15 mouse cellular contexts compared by ENCODE assay signal in the genomic region with DNA sequence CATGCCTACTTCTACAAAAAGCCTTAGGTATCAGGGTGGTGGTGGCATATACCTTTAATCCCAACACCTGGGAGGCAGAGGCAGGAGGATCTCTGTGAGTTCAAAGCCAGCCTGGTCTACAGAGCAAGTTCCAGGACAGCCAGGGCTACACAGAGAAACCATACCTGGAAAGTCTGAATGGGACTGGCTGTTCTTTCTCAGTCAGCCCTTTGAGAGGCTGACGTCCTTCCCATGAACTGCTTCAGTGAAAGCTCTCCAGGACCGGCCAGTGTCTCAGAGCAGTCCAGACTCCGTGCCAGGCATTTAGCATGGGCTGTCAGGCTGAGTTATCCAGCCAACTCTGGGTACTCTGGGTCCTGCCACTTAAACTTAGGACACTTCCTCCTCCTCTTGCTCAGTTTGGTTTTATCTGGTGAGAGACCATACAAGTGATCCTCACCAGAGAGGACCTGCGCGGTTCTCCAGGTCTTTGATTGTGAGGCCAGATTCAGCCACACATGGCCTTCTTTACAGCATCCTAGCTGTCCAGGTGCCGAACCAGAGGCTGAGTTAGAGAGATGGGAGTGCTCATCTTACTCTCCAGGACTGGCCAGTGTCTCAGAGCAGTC. TPM values are rescaled to one million over a fixed set of nuclear protein-coding genes. Genes with fewer than 3 reads are reported as not detected.
DNase-seq lines count a peak whose midpoint lies in the region; ATAC-seq and TF ChIP-seq lines count a peak whose summit lies in the region.
"Had no signal": no experiment of that assay in that cellular context is flagged by ENCODE, and none has a peak within 500 bp of the region (broad histone marks: within the 10 kb centered on the region; RNA-seq: fewer than 3 reads in every experiment).

No protein-coding gene starts in this region.

- no peaks in the 10 kb centered on the region for H3K36me3 ChIP-seq in kidney, embryonic 15.5 days
- H3K36me3 ChIP-seq in stomach, embryonic 14.5 days (ENCODE audit: control insufficient read depth, insufficient read depth, low read length), result no peaks in the 10 kb centered on the region
- no peaks in the 10 kb centered on the region for H3K36me3 ChIP-seq in stomach, postnatal 0 days (ENCODE audit: control insufficient read depth, insufficient read depth, low read length)
- H3K36me3 ChIP-seq in stomach, embryonic 15.5 days, result no peaks in the 10 kb centered on the region
- H3K36me3 ChIP-seq: liver, embryonic 15.5 days; midbrain, embryonic 12.5 days; neural tube, embryonic 12.5 days had no signal

- no peaks in the 10 kb centered on the region for H3K9me3 ChIP-seq in kidney, embryonic 15.5 days (replicated peaks)
- no peaks in the 10 kb centered on the region for H3K9me3 ChIP-seq in stomach, embryonic 14.5 days (ENCODE audit: control insufficient read depth, low read depth, low read length)
- H3K9me3 ChIP-seq in stomach, postnatal 0 days (ENCODE audit: control insufficient read depth, low read length), result no peaks in the 10 kb centered on the region
- no peaks in the 10 kb centered on the region for H3K9me3 ChIP-seq in stomach, embryonic 15.5 days
- H3K9me3 ChIP-seq: liver, embryonic 15.5 days; neural tube, embryonic 12.5 days had no signal

- WGBS in kidney, embryonic 15.5 days, result 76% methylated on average over 6 of the region's 6 CpGs
- WGBS in stomach, embryonic 14.5 days, result 82% methylated on average over 6 of the region's 6 CpGs
- WGBS in stomach, postnatal 0 days, result 77% methylated on average over 6 of the region's 6 CpGs
- 65% methylated on average over 6 of the region's 6 CpGs for WGBS in stomach, embryonic 15.5 days

- peaks cover 53% of the 10 kb centered on the region for H3K4me1 ChIP-seq in kidney, embryonic 15.5 days
- H3K4me1 ChIP-seq in stomach, embryonic 14.5 days (ENCODE audit: control insufficient read depth, insufficient read depth, low read length), result peaks cover 26% of the 10 kb centered on the region; the same call in 1 of the 2 replicates
- H3K4me1 ChIP-seq in stomach, postnatal 0 days (replicated peaks; ENCODE audit: control insufficient read depth, insufficient read depth), result no peaks in the 10 kb centered on the region
- no peaks in the 10 kb centered on the region for H3K4me1 ChIP-seq in cortical plate, adult 2 months (ENCODE audit: control insufficient read depth, insufficient read depth, low read length)
- H3K4me1 ChIP-seq in stomach, embryonic 15.5 days, result peaks cover 16% of the 10 kb centered on the region
- H3K4me1 ChIP-seq: neural tube, embryonic 12.5 days had no signal

- no peak overlapping the region for H3K9ac ChIP-seq in kidney, embryonic 15.5 days
- H3K9ac ChIP-seq in stomach, embryonic 14.5 days (replicated peaks; ENCODE audit: low read depth, low read length), result no peak overlapping the region
- H3K9ac ChIP-seq in stomach, postnatal 0 days (ENCODE audit: low read length), result no peak overlapping the region
- no peak overlapping the region for H3K9ac ChIP-seq in stomach, embryonic 15.5 days
- H3K9ac ChIP-seq: liver, embryonic 15.5 days; midbrain, embryonic 12.5 days; neural tube, embryonic 12.5 days had no signal

- no peaks in the 10 kb centered on the region for H3K27me3 ChIP-seq in kidney, embryonic 15.5 days
- no peaks in the 10 kb centered on the region for H3K27me3 ChIP-seq in stomach, embryonic 14.5 days (ENCODE audit: control insufficient read depth, insufficient read depth, low read length)
- no peaks in the 10 kb centered on the region for H3K27me3 ChIP-seq in stomach, postnatal 0 days (ENCODE audit: control insufficient read depth, insufficient read depth, low read length)
- no peaks in the 10 kb centered on the region for H3K27me3 ChIP-seq in stomach, embryonic 15.5 days (replicated peaks)
- H3K27me3 ChIP-seq: midbrain, embryonic 12.5 days; neural tube, embryonic 12.5 days had no signal

- no peak overlapping the region for H3K4me3 ChIP-seq in kidney, embryonic 15.5 days (replicated peaks)
- no peak overlapping the region for H3K4me3 ChIP-seq in stomach, embryonic 14.5 days (ENCODE audit: low read depth, low read length)
- no peak overlapping the region for H3K4me3 ChIP-seq in stomach, postnatal 0 days (ENCODE audit: low read depth, low read length)
- no peak overlapping the region for H3K4me3 ChIP-seq in cortical plate, adult 2 months (ENCODE audit: insufficient read depth, low read length)
- H3K4me3 ChIP-seq in stomach, embryonic 15.5 days (replicated peaks), result no peak overlapping the region
- H3K4me3 ChIP-seq: erythroblast, embryonic 14.5 days; liver, embryonic 15.5 days; midbrain, embryonic 12.5 days; neural tube, embryonic 12.5 days had no signal

- no peak for TF ChIP-seq CTCF in stomach, postnatal 0 days (IDR thresholded peaks at IDR 0.05; ENCODE audit: low read depth)
- no peak for TF ChIP-seq CTCF in cortical plate, adult 2 months (IDR thresholded peaks at IDR 0.05; ENCODE audit: extremely low read depth, insufficient read depth, low read length)

- no peak overlapping the region for H3K4me2 ChIP-seq in kidney, embryonic 15.5 days
- H3K4me2 ChIP-seq in stomach, embryonic 14.5 days (replicated peaks; ENCODE audit: low read depth, low read length), result no peak overlapping the region
- no peak overlapping the region for H3K4me2 ChIP-seq in stomach, postnatal 0 days (replicated peaks; ENCODE audit: low read depth)
- H3K4me2 ChIP-seq in stomach, embryonic 15.5 days, result no peak overlapping the region
- H3K4me2 ChIP-seq: liver, embryonic 15.5 days; midbrain, embryonic 12.5 days; neural tube, embryonic 12.5 days had no signal

- no peak for TF ChIP-seq EP300 in stomach, postnatal 0 days (optimal IDR thresholded peaks at IDR 0.05)

- peak overlapping the region; percentile 81 for H3K27ac ChIP-seq in kidney, embryonic 15.5 days
- H3K27ac ChIP-seq in stomach, embryonic 14.5 days (ENCODE audit: low read length), result peak overlapping the region; percentile 61; the same call in 1 of the 2 replicates
- H3K27ac ChIP-seq in stomach, postnatal 0 days (replicated peaks), result no peak overlapping the region; the same call in 1 of the 2 replicates
- H3K27ac ChIP-seq in cortical plate, adult 2 months (ENCODE audit: insufficient read depth, low read length), result 0 out of 2 replicates have a peak overlapping the region, but pooled peaks have one; percentile 45
- H3K27ac ChIP-seq in stomach, embryonic 15.5 days, result peak overlapping the region; percentile 42; the same call in 1 of the 2 replicates
- H3K27ac ChIP-seq: midbrain, embryonic 12.5 days; neural tube, embryonic 12.5 days had no signal

- no peak for TF ChIP-seq POLR2A in cortical plate, adult 2 months (IDR thresholded peaks at IDR 0.05; ENCODE audit: extremely low read depth, insufficient read depth, low read length)

- ATAC-seq in kidney, embryonic 15.5 days (replicated peaks; ENCODE audit: low FRiP score), result no peak
- 0 out of 2 replicates have a peak, but pooled peaks have one; percentile 3 for ATAC-seq in stomach, embryonic 14.5 days (ENCODE audit: insufficient number of reproducible peaks, insufficient read depth, low FRiP score, low read depth)
- no peak for ATAC-seq in stomach, postnatal 0 days (ENCODE audit: low FRiP score, low TSS enrichment)
- ATAC-seq in stomach, embryonic 15.5 days (ENCODE audit: insufficient read depth, low FRiP score, low read depth), result no peak
- ATAC-seq: inflammation-experienced regulatory T-cells, adult 6 months had no signal

- no peak for DNase-seq in kidney, postnatal 36 days
- no peak for DNase-seq in stomach, postnatal 0 days (ENCODE audit: low spot score)
- DNase-seq in adrenal gland, adult 18-20 months (ENCODE audit: low spot score in 2 of 2), result no peak
- DNase-seq in adrenal gland, postnatal 36 days, result no peak
- DNase-seq: adrenal gland, postnatal 25 days; cerebellum, adult 11-12 months had no signal

RNA-seq across cellular contexts. Expression of a gene that starts 27.1 kb away (rescaled TPM):
- 18.1 and 19.9 TPM in 2 replicates for polyA plus RNA-seq in kidney, embryonic 15.5 days (2015; fragmentation: Nextera tagmentation; extraction: Ambion mirVana)
- 20.1 and 25.0 TPM in 2 replicates for polyA plus RNA-seq in stomach, embryonic 14.5 days (2014; fragmentation: Nextera tagmentation; extraction: Ambion mirVana)
- 2.4 TPM in 2 replicates for polyA plus RNA-seq in stomach, postnatal 0 days (2015; fragmentation: Nextera tagmentation; extraction: Ambion mirVana)
- 0.13 and 0.23 TPM in 2 replicates for polyA plus RNA-seq in cortical plate, adult 2 months (2012; rRNA removed)
- polyA plus RNA-seq in stomach, embryonic 15.5 days (2015; fragmentation: Nextera tagmentation; extraction: Ambion mirVana), result 9.5 and 11.6 TPM in 2 replicates
- total RNA-seq in adrenal gland, adult 18-20 months (2021), result under 1 TPM; 0.27 to 0.54 TPM
- under 1 TPM; 0.36 to 0.40 TPM for total RNA-seq in adrenal gland, postnatal 36 days (2021)
- polyA plus RNA-seq: erythroblast, embryonic 14.5 days had no signal

RNA-seq across cellular contexts. Expression of a gene that starts 36.0 kb away (rescaled TPM):
- 75.0 and 80.1 TPM in 2 replicates for polyA plus RNA-seq in kidney, embryonic 15.5 days (2015; fragmentation: Nextera tagmentation; extraction: Ambion mirVana)
- 63.5 and 64.1 TPM in 2 replicates for polyA plus RNA-seq in stomach, embryonic 14.5 days (2014; fragmentation: Nextera tagmentation; extraction: Ambion mirVana)
- 49.3 and 50.4 TPM in 2 replicates for polyA plus RNA-seq in stomach, postnatal 0 days (2015; fragmentation: Nextera tagmentation; extraction: Ambion mirVana)
- 55.3 and 56.0 TPM in 2 replicates for polyA plus RNA-seq in cortical plate, adult 2 months (2012; rRNA removed)
- polyA plus RNA-seq in stomach, embryonic 15.5 days (2015; fragmentation: Nextera tagmentation; extraction: Ambion mirVana), result 66.0 and 66.4 TPM in 2 replicates
- total RNA-seq in adrenal gland, adult 18-20 months (2021), result 10 to 100 TPM; 60.5 to 64.0 TPM
- total RNA-seq in adrenal gland, postnatal 36 days (2021), result 10 to 100 TPM; 53.6 to 90.1 TPM

RNA-seq across cellular contexts. Expression of a gene that starts 49.8 kb away (rescaled TPM):
- 1.6 and 2.3 TPM in 2 replicates for polyA plus RNA-seq in kidney, embryonic 15.5 days (2015; fragmentation: Nextera tagmentation; extraction: Ambion mirVana)
- polyA plus RNA-seq in stomach, embryonic 14.5 days (2014; fragmentation: Nextera tagmentation; extraction: Ambion mirVana), result 2.4 and 4.0 TPM in 2 replicates
- 63.0 and 75.8 TPM in 2 replicates for polyA plus RNA-seq in stomach, postnatal 0 days (2015; fragmentation: Nextera tagmentation; extraction: Ambion mirVana)
- polyA plus RNA-seq in cortical plate, adult 2 months (2012; rRNA removed), result 5.7 and 6.2 TPM in 2 replicates
- polyA plus RNA-seq in stomach, embryonic 15.5 days (2015; fragmentation: Nextera tagmentation; extraction: Ambion mirVana), result 7.7 and 12.7 TPM in 2 replicates
- 1 to 10 TPM; 4.3 to 7.8 TPM for total RNA-seq in adrenal gland, adult 18-20 months (2021)
- total RNA-seq in adrenal gland, postnatal 36 days (2021), result 1 to 10 TPM; 1.4 to 2.0 TPM
- polyA plus RNA-seq: erythroblast, embryonic 14.5 days; neural tube, embryonic 12.5 days had no signal
